Mouse (Mus musculus) urinary bladder, postnatal 14 days (tissue): ENCODE data around the gene Gm29644.
"Not testable (repeated sequence)": the region's sequence is repeated elsewhere in the genome, so short reads cannot be mapped to it uniquely, and the experiment has no call there.

Experiments
- DNase-seq: peaks from one replicate; pipeline ENCODE4 v3.0.0; 2021; ENCODE audit warnings: low spot score

Gm29644 gene

DNA sequence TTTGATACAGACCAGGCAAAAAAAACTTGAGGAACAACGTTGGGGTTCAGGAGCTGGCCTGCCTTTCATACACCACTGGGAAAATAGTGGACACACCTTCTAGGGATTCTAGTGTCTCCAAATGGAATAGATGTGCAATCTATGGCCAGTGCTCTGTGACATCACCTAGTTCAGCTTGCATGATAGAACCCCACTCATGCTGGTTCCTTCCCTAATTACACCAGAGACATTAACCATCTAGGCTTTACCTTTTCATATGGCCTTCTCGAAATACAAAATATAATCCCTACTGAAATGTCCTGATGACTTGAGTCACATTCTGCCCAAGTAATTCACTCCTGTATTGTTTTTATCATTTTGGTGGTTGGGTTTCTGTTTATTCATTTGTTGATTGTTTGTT, at the start of gene Gm29644, which contains the start of gene Gm29423:
Gm29644 (minus strand) TSS at position 157 of the 400 bp plus-strand sequence.
Gm29423 (minus strand) TSS at position 101 of the 400 bp plus-strand sequence.
- DNase-seq: not testable (repeated sequence)

DNA sequence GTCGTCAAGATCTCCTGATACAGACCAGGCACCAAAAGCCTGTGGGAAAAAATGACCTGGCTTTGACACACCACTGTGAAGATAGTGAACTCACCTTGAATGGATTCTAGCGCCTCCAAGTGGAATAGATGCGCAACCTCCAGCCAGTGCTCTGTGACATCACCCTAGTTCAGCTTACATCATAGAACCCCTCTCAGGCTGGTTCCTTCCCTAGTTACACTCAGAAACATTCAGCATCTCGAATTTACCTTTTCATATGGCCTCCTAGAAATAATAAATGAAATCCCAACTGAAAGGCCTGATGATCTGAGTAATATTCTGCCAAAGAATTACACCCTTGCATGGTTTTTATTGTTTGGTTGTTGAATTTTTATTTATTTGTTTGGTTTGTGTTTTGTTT, 29.6 kb downstream of the Gm29644 start, which contains the start of gene Gm21118:
Gm21118 (minus strand) TSS at position 101 of the 400 bp plus-strand sequence.
- DNase-seq: not testable (repeated sequence)
